Mouse (Mus musculus): ENCODE data around the gene Hist2h2aa1. TPM values are rescaled to one million over a fixed set of nuclear protein-coding genes. Genes with fewer than 3 reads are reported as not detected.
"Not testable (repeated sequence)": the region's sequence is repeated elsewhere in the genome, so short reads cannot be mapped to it uniquely, and the experiment has no call there.

The Hist2h2aa1 gene
- 9.2 and 11.1 TPM in 2 replicates for polyA plus RNA-seq (2011; ENCODE audit: insufficient read length, low read depth, missing spikeins)

- TF ChIP-seq POLR2A (IDR thresholded peaks at IDR 0.05; ENCODE audit: low read depth, low read length): peak; percentile 65
- Histone ChIP-seq H3K27ac (ENCODE audit: insufficient read depth, low read length) (peak within 1 kb of the TSS; percentile 93), H3K4me3 (ENCODE audit: insufficient read depth, low read length) (peak within 1 kb of the TSS; percentile 49)
- not testable (repeated sequence) for H3K4me1 ChIP-seq (ENCODE audit: control insufficient read depth, insufficient read depth, low read length)
These were observed at the start of gene Hist2h2aa1 for GRCm38 (mm10) chr3:96245003-96245886. Hist2h2aa1 (plus strand) TSS chr3:96245497.

- no peak overlapping the region for H3K4me3 ChIP-seq (ENCODE audit: insufficient read depth, low read length)
- no peaks in the 10 kb centered on the region for H3K4me1 ChIP-seq (ENCODE audit: control insufficient read depth, insufficient read depth, low read length)
- TF ChIP-seq POLR2A (IDR thresholded peaks at IDR 0.05; ENCODE audit: low read depth, low read length) (no peak), CTCF (IDR thresholded peaks at IDR 0.05; ENCODE audit: borderline replicate concordance, insufficient read depth, low read length) (no peak)
- H3K27ac ChIP-seq (ENCODE audit: insufficient read depth, low read length): no peak overlapping the region
These were observed 49.5 kb upstream of the Hist2h2aa1 start for GRCm38 (mm10) chr3:96195616-96196313.

GRCm38 (mm10) chr3:96196437-96197128 is 48.7 kb upstream of the Hist2h2aa1 start:
- Histone ChIP-seq H3K27ac (ENCODE audit: insufficient read depth, low read length) (peak overlapping the region; percentile 81), H3K4me3 (ENCODE audit: insufficient read depth, low read length) (peak overlapping the region; percentile 79), H3K4me1 (ENCODE audit: control insufficient read depth, insufficient read depth, low read length) (no peaks in the 10 kb centered on the region)
- no peak for TF ChIP-seq CTCF (IDR thresholded peaks at IDR 0.05; ENCODE audit: borderline replicate concordance, insufficient read depth, low read length)

GRCm38 (mm10) chr3:96197129-96197749 is 48.1 kb upstream of the Hist2h2aa1 start:
- H3K4me1 ChIP-seq (ENCODE audit: control insufficient read depth, insufficient read depth, low read length): no peaks in the 10 kb centered on the region
- peak overlapping the region; percentile 81 for H3K27ac ChIP-seq (ENCODE audit: insufficient read depth, low read length)
- H3K4me3 ChIP-seq (ENCODE audit: insufficient read depth, low read length): peak overlapping the region; percentile 79
- TF ChIP-seq CTCF (IDR thresholded peaks at IDR 0.05; ENCODE audit: borderline replicate concordance, insufficient read depth, low read length) (no peak), POLR2A (IDR thresholded peaks at IDR 0.05; ENCODE audit: low read depth, low read length) (peak; percentile 94)

- 0 out of 2 replicates have a peak, but pooled peaks have one; percentile 24 for TF ChIP-seq POLR2A (IDR thresholded peaks at IDR 0.05; ENCODE audit: low read depth, low read length)
- TF ChIP-seq CTCF (IDR thresholded peaks at IDR 0.05; ENCODE audit: borderline replicate concordance, insufficient read depth, low read length): no peak
- no peak overlapping the region for H3K4me3 ChIP-seq (ENCODE audit: insufficient read depth, low read length)
- no peak overlapping the region for H3K27ac ChIP-seq (ENCODE audit: insufficient read depth, low read length)
These were observed 47.1 kb upstream of the Hist2h2aa1 start for GRCm38 (mm10) chr3:96198181-96198580.

GRCm38 (mm10) chr3:96198601-96199251 is 46.6 kb upstream of the Hist2h2aa1 start:
- H3K4me3 ChIP-seq (ENCODE audit: insufficient read depth, low read length); H3K4me1 ChIP-seq (ENCODE audit: control insufficient read depth, insufficient read depth, low read length); H3K27ac ChIP-seq (ENCODE audit: insufficient read depth, low read length): not testable (repeated sequence)

More at GRCm38 (mm10) chr3:96198181-96198580, 47.1 kb upstream of the Hist2h2aa1 start:
- no peaks in the 10 kb centered on the region for H3K4me1 ChIP-seq (ENCODE audit: control insufficient read depth, insufficient read depth, low read length)

- no peak overlapping the region for H3K27ac ChIP-seq (ENCODE audit: insufficient read depth, low read length)
- TF ChIP-seq POLR2A (IDR thresholded peaks at IDR 0.05; ENCODE audit: low read depth, low read length): no peak
- no peak for TF ChIP-seq CTCF (IDR thresholded peaks at IDR 0.05; ENCODE audit: borderline replicate concordance, insufficient read depth, low read length)
- no peak overlapping the region for H3K4me3 ChIP-seq (ENCODE audit: insufficient read depth, low read length)
- no peaks in the 10 kb centered on the region for H3K4me1 ChIP-seq (ENCODE audit: control insufficient read depth, insufficient read depth, low read length)
These were observed 45.6 kb upstream of the Hist2h2aa1 start for GRCm38 (mm10) chr3:96199731-96200130.

- no peak for TF ChIP-seq POLR2A (IDR thresholded peaks at IDR 0.05; ENCODE audit: low read depth, low read length)
- H3K4me3 ChIP-seq (ENCODE audit: insufficient read depth, low read length): no peak overlapping the region
- no peak overlapping the region for H3K27ac ChIP-seq (ENCODE audit: insufficient read depth, low read length)
- no peaks in the 10 kb centered on the region for H3K4me1 ChIP-seq (ENCODE audit: control insufficient read depth, insufficient read depth, low read length)
These were observed 37.5 kb upstream of the Hist2h2aa1 start for GRCm38 (mm10) chr3:96207819-96208218.

- Histone ChIP-seq H3K4me3 (ENCODE audit: insufficient read depth, low read length) (no peak overlapping the region), H3K27ac (ENCODE audit: insufficient read depth, low read length) (no peak overlapping the region), H3K4me1 (ENCODE audit: control insufficient read depth, insufficient read depth, low read length) (no peaks in the 10 kb centered on the region)
- TF ChIP-seq POLR2A (IDR thresholded peaks at IDR 0.05; ENCODE audit: low read depth, low read length) (no peak), CTCF (IDR thresholded peaks at IDR 0.05; ENCODE audit: borderline replicate concordance, insufficient read depth, low read length) (peak; percentile 29; the same call in 1 of the 2 replicates)
These were observed 36.1 kb upstream of the Hist2h2aa1 start for GRCm38 (mm10) chr3:96209242-96209641.
